Mouse (Mus musculus) 3134 (cell line): ENCODE measurements around the gene Tor1a.
"Not testable (repeated sequence)": the region's sequence is repeated elsewhere in the genome, so short reads cannot be mapped to it uniquely, and the experiment has no call there.

Experiments used
- DNase-seq: peaks from one replicate; pipeline ENCODE4 v3.0.0-alpha.2; 2011; ENCODE audit warnings: low spot score; ENCODE audit not compliant: insufficient read length; ENCODE audit errors: extremely low read depth

Gene Tor1a

GRCm38 (mm10) chr2:30957511-30957910 lies 10.2 kb downstream of the Tor1a start:
- DNase-seq, result no peak

GRCm38 (mm10) chr2:30954797-30955196 lies 12.9 kb downstream of the Tor1a start:
- no peak for DNase-seq

- DNase-seq, result peak; percentile 84
These were observed 14.8 kb downstream of the Tor1a start, which contains the start of gene Tor1b for GRCm38 (mm10) chr2:30952824-30953490. Gene Tor1b (plus strand): TSS chr2:30952959.

- no peak for DNase-seq
These were observed 15.3 kb downstream of the Tor1a start for GRCm38 (mm10) chr2:30952457-30952823.

GRCm38 (mm10) chr2:30942603-30943011 lies 25.1 kb downstream of the Tor1a start:
- peak; percentile 69 for DNase-seq

GRCm38 (mm10) chr2:30942116-30942515 lies 25.6 kb downstream of the Tor1a start:
- not testable (repeated sequence) for DNase-seq

- DNase-seq, result no peak
These were observed 26.1 kb downstream of the Tor1a start for GRCm38 (mm10) chr2:30941586-30941985.

- DNase-seq, result no peak
These were observed 29.1 kb downstream of the Tor1a start for GRCm38 (mm10) chr2:30938574-30938991.

GRCm38 (mm10) chr2:30937731-30938130 lies 30.0 kb downstream of the Tor1a start:
- no peak for DNase-seq

GRCm38 (mm10) chr2:30936808-30937207 lies 30.9 kb downstream of the Tor1a start:
- DNase-seq, result no peak

- DNase-seq, result peak; percentile 61
These were observed 33.7 kb downstream of the Tor1a start for GRCm38 (mm10) chr2:30933917-30934450.

- DNase-seq, result no peak
These were observed 34.7 kb downstream of the Tor1a start for GRCm38 (mm10) chr2:30933032-30933431.

- no peak for DNase-seq
These were observed 35.8 kb downstream of the Tor1a start for GRCm38 (mm10) chr2:30931922-30932321.

GRCm38 (mm10) chr2:30930846-30931245 lies 36.9 kb downstream of the Tor1a start:
- not testable (repeated sequence) for DNase-seq

GRCm38 (mm10) chr2:30929483-30930045 lies 38.2 kb downstream of the Tor1a start, which contains the start of gene Ptges:
Gene Ptges (minus strand): TSS chr2:30929863.
- peak; percentile 90 for DNase-seq

GRCm38 (mm10) chr2:30928893-30929482 lies 38.7 kb downstream of the Tor1a start:
- peak; percentile 77 for DNase-seq

GRCm38 (mm10) chr2:30927844-30928628 lies 39.7 kb downstream of the Tor1a start:
- DNase-seq, result peak; percentile 68

GRCm38 (mm10) chr2:30927151-30927781 lies 40.5 kb downstream of the Tor1a start:
- DNase-seq, result peak; percentile 71

GRCm38 (mm10) chr2:30926381-30926780 lies 41.4 kb downstream of the Tor1a start:
- no peak for DNase-seq

- peak; percentile 60 for DNase-seq
These were observed 42.6 kb downstream of the Tor1a start for GRCm38 (mm10) chr2:30925181-30925580.
